Mouse (Mus musculus) E14TG2a.4 (cell line): ENCODE data around the gene Ric8b.
A peak's percentile ranks its signal among the peaks of the same experiment; 100 is the strongest.

ENCODE experiments used
- H3K27me3 ChIP-seq: 2 replicates; pipeline ENCODE4 v1.6.1; 2014; ENCODE audit warnings: low read length, control low read depth; ENCODE audit not compliant: insufficient read depth
- H3K36me3 ChIP-seq: 2 replicates; pipeline ENCODE4 v1.6.1; 2014; ENCODE audit warnings: low read length, control low read depth; ENCODE audit not compliant: insufficient read depth
- H3K4me1 ChIP-seq: replicated peaks from 2 replicates; pipeline ENCODE4 v1.6.1; 2014; ENCODE audit warnings: low read depth, low read length, control low read depth
- H3K4me3 ChIP-seq: replicated peaks from 2 replicates; pipeline ENCODE4 v1.5.1; 2014; ENCODE audit warnings: mild to moderate bottlenecking, low read length
- H3K9me3 ChIP-seq: 2 replicates; pipeline ENCODE4 v1.6.1; 2014; ENCODE audit warnings: low read length, control low read depth
- CTCF ChIP-seq: conservative IDR thresholded peaks from 2 replicates; pipeline ENCODE4 v1.5.1; 2014; ENCODE audit warnings: low read length
- NANOG ChIP-seq: IDR thresholded peaks from 2 replicates; pipeline ENCODE4 v1.6.1; 2014; ENCODE audit warnings: borderline replicate concordance, low read length, mixed read lengths
- POU5F1 ChIP-seq: IDR thresholded peaks from 2 replicates; pipeline ENCODE4 v1.6.1; 2014; ENCODE audit warnings: low read length, borderline replicate concordance

Ric8b gene

DNA sequence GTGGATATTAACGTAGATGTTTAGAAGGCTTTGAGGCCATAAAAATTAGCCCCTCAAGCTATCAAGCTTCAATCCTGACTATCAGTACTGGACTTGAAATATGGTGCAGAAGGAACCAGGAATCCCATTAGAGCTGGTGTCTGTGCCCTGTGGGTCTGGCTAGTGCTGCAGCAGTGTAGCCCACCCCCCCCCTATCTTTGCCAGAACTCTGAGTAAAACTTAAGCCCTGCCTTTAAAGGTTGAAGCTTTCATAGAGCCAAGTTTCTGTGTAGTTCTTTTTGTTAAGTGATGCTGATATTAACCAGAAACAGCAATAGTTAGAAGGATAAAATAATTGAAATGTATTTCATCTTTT lies 80.8 kb downstream of the Ric8b start:
- Histone ChIP-seq H3K9me3 (no peaks in the 10 kb centered on the region), H3K27me3 (no peaks in the 10 kb centered on the region), H3K36me3 (peaks cover 55% of the 10 kb centered on the region), H3K4me1 (peaks cover 23% of the 10 kb centered on the region), H3K4me3 (no peak overlapping the region)
- TF ChIP-seq NANOG: no peak
- TF ChIP-seq CTCF: no peak
- no peak for TF ChIP-seq POU5F1

DNA sequence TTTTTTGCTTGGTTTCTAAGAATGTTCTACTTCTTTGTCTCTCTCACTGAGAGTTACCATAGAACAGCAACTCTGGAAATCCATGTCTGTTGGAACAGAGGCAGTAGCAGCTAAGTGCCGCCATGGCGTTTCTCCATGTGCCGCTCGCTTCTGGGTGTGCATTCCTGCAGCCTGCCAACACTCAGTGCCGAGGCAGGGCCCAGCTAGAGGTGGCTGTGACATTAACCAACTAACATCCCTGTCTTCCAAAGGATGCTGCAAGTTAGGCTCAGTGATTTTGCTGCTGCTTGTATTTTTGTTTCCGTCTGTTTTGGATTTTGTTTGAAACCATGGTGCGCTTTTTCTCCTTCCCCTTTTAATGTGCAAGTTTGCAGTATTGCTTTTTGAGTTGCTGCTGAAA lies 84.5 kb downstream of the Ric8b start:
- no peak overlapping the region for H3K4me3 ChIP-seq
- TF ChIP-seq CTCF (no peak), POU5F1 (no peak), NANOG (no peak)
- peaks cover 37% of the 10 kb centered on the region for H3K36me3 ChIP-seq
- H3K9me3 ChIP-seq: no peaks in the 10 kb centered on the region
- no peaks in the 10 kb centered on the region for H3K27me3 ChIP-seq
- peaks cover 12% of the 10 kb centered on the region for H3K4me1 ChIP-seq

DNA sequence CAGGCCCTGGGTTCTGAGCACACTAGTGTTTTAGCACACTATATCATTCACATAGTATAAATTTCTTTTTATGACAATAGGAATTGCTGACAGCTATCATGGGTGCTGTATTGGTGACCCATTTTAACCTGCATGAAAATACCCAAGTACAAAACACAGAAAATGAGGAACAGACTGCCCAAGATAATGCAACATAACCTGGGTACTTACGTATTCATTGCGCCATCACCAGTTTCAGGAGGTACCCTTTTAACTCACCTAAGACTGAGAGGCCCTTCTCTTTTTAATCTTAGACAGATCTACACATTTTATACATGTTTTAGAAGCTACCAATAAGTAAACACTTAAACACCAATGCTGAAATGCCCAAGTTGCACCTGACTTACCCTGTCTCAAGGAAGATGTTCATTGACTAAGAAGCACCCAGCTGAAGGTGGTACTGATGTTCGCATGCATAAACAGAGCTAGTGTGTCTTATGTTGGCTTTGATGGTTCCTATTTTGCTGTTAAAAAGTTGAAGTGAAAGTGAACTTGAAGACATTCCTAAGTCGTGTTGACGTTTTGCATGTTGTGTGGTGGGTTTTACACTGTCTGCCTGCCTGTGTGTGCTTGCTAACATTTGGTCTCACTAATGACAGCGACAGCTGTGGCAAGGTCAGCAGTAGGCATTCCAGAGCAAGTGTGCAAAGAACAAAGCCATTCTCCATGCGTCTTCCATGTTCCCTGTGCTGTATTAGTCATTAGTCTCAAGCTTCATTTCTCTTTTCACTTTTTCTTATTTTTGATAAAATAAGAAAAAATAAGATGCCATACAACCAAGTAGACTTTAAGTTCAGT lies 86.0 kb downstream of the Ric8b start:
- H3K4me3 ChIP-seq: no peak overlapping the region
- no peaks in the 10 kb centered on the region for H3K9me3 ChIP-seq
- H3K4me1 ChIP-seq: no peaks in the 10 kb centered on the region
- TF ChIP-seq POU5F1 (no peak), CTCF (no peak), NANOG (no peak)
- no peaks in the 10 kb centered on the region for H3K27me3 ChIP-seq
- peaks cover 35% of the 10 kb centered on the region for H3K36me3 ChIP-seq

- no peaks in the 10 kb centered on the region for H3K9me3 ChIP-seq
- no peak overlapping the region for H3K4me3 ChIP-seq
- H3K4me1 ChIP-seq: no peaks in the 10 kb centered on the region
- peaks cover 56% of the 10 kb centered on the region for H3K36me3 ChIP-seq
- no peak for TF ChIP-seq POU5F1
- no peak for TF ChIP-seq NANOG
- TF ChIP-seq CTCF: no peak
- no peaks in the 10 kb centered on the region for H3K27me3 ChIP-seq
These were observed 89.3 kb downstream of the Ric8b start for GRCm38 (mm10) chr10:85006573-85007310.

GRCm38 (mm10) chr10:85007861-85008840 lies 90.7 kb downstream of the Ric8b start:
- TF ChIP-seq NANOG (no peak), CTCF (no peak), POU5F1 (no peak)
- Histone ChIP-seq H3K9me3 (no peaks in the 10 kb centered on the region), H3K27me3 (no peaks in the 10 kb centered on the region), H3K4me1 (peaks cover 2% of the 10 kb centered on the region), H3K36me3 (peaks cover 54% of the 10 kb centered on the region), H3K4me3 (no peak overlapping the region)

GRCm38 (mm10) chr10:85011066-85011465 lies 93.7 kb downstream of the Ric8b start:
- H3K4me3 ChIP-seq: no peak overlapping the region
- H3K9me3 ChIP-seq: no peaks in the 10 kb centered on the region
- H3K36me3 ChIP-seq: peaks cover 65% of the 10 kb centered on the region
- H3K27me3 ChIP-seq: no peaks in the 10 kb centered on the region
- TF ChIP-seq POU5F1 (no peak), CTCF (no peak), NANOG (no peak)
- H3K4me1 ChIP-seq: peaks cover 12% of the 10 kb centered on the region

DNA sequence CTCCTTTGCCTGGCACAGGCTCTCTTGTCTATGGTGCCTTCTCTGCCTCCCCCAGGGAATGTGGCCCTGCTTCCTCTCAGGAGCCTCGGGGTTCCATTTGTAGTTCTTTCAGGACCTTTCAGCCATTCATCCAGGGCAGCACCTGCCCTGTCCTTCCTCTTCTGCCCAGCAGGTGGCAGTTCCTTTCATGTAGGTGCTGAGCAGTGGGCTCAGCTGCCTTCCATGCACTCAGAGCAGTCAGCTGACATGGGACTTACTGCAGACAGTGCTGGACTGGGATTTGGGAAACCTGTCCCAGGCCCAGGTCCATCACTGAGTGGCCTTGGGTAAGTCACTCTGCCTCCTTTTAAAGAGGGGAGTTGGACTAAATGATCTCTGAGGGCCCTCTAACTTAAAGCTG lies 96.0 kb downstream of the Ric8b start:
- Histone ChIP-seq H3K4me1 (peaks cover 12% of the 10 kb centered on the region), H3K4me3 (no peak overlapping the region), H3K9me3 (no peaks in the 10 kb centered on the region), H3K27me3 (no peaks in the 10 kb centered on the region), H3K36me3 (peaks cover 84% of the 10 kb centered on the region)
- TF ChIP-seq NANOG: no peak
- peak; percentile 88 for TF ChIP-seq CTCF
